Mouse (Mus musculus): Measurements from ENCODE around the gene Rpa1.

DNA sequence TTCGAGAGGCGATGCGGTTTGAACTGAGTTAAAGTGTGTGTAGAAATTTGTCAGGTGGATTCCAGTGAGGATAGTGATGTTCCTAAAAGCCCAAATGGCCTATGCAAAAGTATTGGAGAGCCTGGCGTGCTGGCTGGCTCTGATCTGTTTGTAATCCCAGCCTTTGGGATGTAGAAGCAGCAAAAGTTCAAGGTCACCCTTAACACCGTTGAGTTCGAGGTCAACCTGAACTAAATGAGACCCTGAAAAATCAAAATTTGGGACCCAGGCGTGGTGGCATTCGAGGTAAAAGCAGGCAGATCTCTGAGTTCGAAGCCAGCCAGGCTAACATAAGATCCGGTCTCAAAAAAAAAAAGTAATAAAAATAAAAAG, 752 bp upstream of the Rpa1 start:
- no peak for TF ChIP-seq EP300 (IDR thresholded peaks at IDR 0.05)
- no peak for TF ChIP-seq CTCF (IDR thresholded peaks at IDR 0.05)
